Mouse (Mus musculus) kidney, adult 10 weeks (tissue): ENCODE results near the gene Trim43b. TPM values are rescaled to one million over a fixed set of nuclear protein-coding genes. Genes with fewer than 3 reads are reported as not detected.

Source experiments
- polyA plus RNA-seq: library from polyadenylated mRNA; stranded (reverse); fragments of 350-450 nt; fragmentation: Illumina TruSeq; extraction: RNeasy Lipid Tissue Mini Kit (QIAGEN cat#74804); gene quantifications from one replicate; pipeline ENCODE4 v1.2.3, GENCODE M21; 2014; ENCODE audit warnings: low read depth, low replicate concordance

Trim43b gene
- not detected for polyA plus RNA-seq

DNA sequence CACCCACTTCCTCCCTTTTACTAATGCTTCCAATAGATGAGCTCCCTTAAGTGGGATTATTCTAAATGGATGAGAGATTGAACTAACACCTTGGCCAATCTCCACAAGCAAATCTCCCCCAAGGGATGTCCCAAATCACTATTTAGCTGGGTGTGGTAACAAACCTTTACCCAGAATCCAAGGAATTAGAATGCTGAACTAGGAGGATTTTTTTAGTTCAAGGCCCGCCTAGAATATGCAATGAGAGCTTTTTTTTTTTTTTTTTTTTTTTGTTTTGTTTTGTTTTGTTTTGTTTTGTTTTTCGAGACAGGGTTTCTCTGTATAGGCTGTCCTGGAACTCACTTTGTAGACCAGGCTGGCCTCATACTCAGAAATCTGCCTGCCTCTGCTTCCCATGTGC, at the start of gene Trim43b:
Gene Trim43b (minus strand): TSS at position 101 of the 400 bp plus-strand sequence.

Other genes with a start within 250 kb of the Trim43b start
- 1.2 TPM for gene Bcl2a1a, start 135.9 kb downstream of the Trim43b start, polyA plus RNA-seq
- 4.0 TPM for gene Bcl2a1b, start 106.4 kb upstream of the Trim43b start, polyA plus RNA-seq
- gene Gm29094, start 106.5 kb upstream of the Trim43b start, polyA plus RNA-seq = 1.5 TPM
- 34.1 TPM for gene Mthfs, start 117.8 kb upstream of the Trim43b start, polyA plus RNA-seq